Mouse (Mus musculus) embryonic stem cell, embryonic (primary cell): ENCODE data around the gene Synj1.

Experiments
- CTCF ChIA-PET, 4 experiments: fragments of 300-600 bp in 2 of 4; fragments of 350-600 bp in 2 of 4; sonication (Branson Sonifier 250); formaldehyde crosslinking; loops; one replicate each; lab custom pipeline; 2022; ENCODE audit warnings: inconsistent platforms in 2 of 4; lab: Charles Lee
- POLR2A ChIA-PET, 4 experiments: fragments of 300-600 bp in 2 of 4; fragments of 350-600 bp in 2 of 4; sonication (Branson Sonifier 250); formaldehyde crosslinking; loops; one replicate each; lab custom pipeline; 2022; ENCODE audit warnings: antibody characterized with exemption in 4 of 4, inconsistent platforms in 1 of 4; lab: Charles Lee

The Synj1 gene

DNA sequence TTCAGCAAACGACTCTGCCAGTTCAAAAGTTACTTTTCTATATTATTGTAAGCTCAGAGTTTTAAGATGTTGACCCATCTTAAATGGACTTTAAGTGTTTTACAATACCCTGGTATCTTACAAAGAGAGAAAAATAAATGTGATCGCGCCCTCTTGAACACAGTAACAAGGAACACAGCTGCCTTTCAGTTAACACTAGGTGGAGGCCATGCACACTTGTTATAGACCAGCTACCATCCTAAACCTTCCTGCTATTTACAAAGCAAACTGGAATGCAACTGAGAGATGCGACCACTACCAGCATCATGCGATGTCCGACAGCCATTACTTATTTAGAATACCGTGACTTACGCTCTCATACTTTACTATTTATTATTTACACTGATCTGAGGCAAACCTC lies 21.9 kb downstream of the Synj1 start:
- POLR2A ChIA-PET, result interaction anchor here in 2 of 4 experiments (0.5 to 1.0 kb wide), 3 partner anchors 12 to 62 kb away, joined by 3 read pairs; no protein-coding TSS in a partner anchor
- CTCF ChIA-PET, result interaction anchor here in 1 of 4 experiments (0.6 kb wide), 1 partner anchor 163 kb away, joined by 5 read pairs; no protein-coding TSS in a partner anchor

GRCm38 (mm10) chr16:90988665-90989064 lies 22.4 kb downstream of the Synj1 start:
- ChIA-PET POLR2A (interaction anchor here in 1 of 4 experiments (0.5 to 1.3 kb wide), 2 partner anchors 23 to 54 kb away, joined by 3 to 4 read pairs; partner anchors contain the start of gene Cfap298), CTCF (no interaction called here)

- ChIA-PET CTCF (no interaction called here), POLR2A (interaction anchor here in 1 of 4 experiments (1.3 kb wide), 1 partner anchor 53 kb away, joined by 4 read pairs; the partner anchor contains the start of gene Cfap298)
These were observed 23.1 kb downstream of the Synj1 start for GRCm38 (mm10) chr16:90988039-90988438.

DNA sequence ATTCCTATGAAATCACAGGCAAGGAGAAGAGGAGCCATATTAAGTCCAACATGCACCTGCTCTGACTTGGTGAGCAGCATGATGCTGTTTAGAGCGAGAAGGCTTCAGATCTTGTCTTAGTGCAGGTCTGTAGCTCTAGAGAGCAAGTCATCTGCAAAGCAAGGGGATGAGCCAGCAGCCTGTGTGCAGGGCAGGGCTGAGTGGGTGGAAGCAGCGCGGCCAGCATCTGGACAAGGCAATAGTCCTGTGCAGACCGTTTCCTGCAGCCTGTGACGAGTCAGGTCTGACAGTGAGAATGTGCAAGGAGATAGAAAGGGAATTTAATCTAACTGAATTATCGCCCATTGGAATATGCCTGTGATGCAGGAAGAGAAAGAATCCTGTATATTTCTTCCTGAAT lies 40.1 kb downstream of the Synj1 start:
- POLR2A ChIA-PET, result interaction anchor here in 1 of 4 experiments (0.7 kb wide), 1 partner anchor 802 kb away, joined by 3 read pairs; no protein-coding TSS in a partner anchor
- CTCF ChIA-PET, result no interaction called here

GRCm38 (mm10) chr16:90966241-90966640 lies 44.9 kb downstream of the Synj1 start:
- ChIA-PET POLR2A (interaction anchor here in 1 of 4 experiments (1.0 kb wide), 1 partner anchor 31 kb away, joined by 3 read pairs; the partner anchor contains the start of gene Cfap298), CTCF (interaction anchor here in 1 of 4 experiments (0.7 kb wide), 1 partner anchor 382 kb away, joined by 3 read pairs; no protein-coding TSS in a partner anchor)

- CTCF ChIA-PET, result no interaction called here
- POLR2A ChIA-PET, result interaction anchor here in 1 of 4 experiments (1.3 kb wide), 1 partner anchor 29 kb away, joined by 3 read pairs; the partner anchor contains the start of gene Cfap298
These were observed 46.8 kb downstream of the Synj1 start for GRCm38 (mm10) chr16:90964302-90964701.

- ChIA-PET POLR2A (interaction anchor here in 1 of 4 experiments (1.3 kb wide), 1 partner anchor 29 kb away, joined by 3 read pairs; the partner anchor contains the start of gene Cfap298), CTCF (no interaction called here)
These were observed 47.2 kb downstream of the Synj1 start for GRCm38 (mm10) chr16:90963866-90964265.

DNA sequence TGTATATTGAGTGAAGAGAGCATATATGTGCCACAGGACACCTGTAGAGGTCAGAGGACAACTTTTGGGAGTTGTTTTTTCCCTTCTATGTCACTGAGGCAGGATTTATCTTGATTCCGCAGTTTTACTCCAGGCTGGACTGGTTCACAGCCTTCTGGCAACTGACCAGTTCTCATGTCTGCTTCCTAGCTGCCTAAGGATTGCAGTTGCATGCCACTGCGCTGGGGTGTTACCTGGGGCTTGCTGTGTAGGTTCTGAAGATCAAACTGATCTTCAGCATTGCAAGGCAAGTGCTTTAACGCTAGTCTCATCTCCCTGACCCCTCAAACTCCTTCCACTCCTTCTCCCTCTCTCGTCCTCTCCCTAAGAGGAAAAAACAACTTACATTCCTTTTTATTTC lies 47.9 kb downstream of the Synj1 start:
- POLR2A ChIA-PET, result no interaction called here
- CTCF ChIA-PET, result no interaction called here

- ChIA-PET POLR2A (interaction anchor here in 2 of 4 experiments (1.2 to 1.7 kb wide), 2 partner anchors 21 to 53 kb away, joined by 3 read pairs; partner anchors contain the start of gene Synj1 (in 1 of the 2)), CTCF (interaction anchor here in 1 of 4 experiments (0.6 to 0.7 kb wide), 2 partner anchors 714 to 1075 kb away, joined by 3 read pairs; no protein-coding TSS in a partner anchor)
These were observed 52.6 kb downstream of the Synj1 start for GRCm38 (mm10) chr16:90958301-90959085.

DNA sequence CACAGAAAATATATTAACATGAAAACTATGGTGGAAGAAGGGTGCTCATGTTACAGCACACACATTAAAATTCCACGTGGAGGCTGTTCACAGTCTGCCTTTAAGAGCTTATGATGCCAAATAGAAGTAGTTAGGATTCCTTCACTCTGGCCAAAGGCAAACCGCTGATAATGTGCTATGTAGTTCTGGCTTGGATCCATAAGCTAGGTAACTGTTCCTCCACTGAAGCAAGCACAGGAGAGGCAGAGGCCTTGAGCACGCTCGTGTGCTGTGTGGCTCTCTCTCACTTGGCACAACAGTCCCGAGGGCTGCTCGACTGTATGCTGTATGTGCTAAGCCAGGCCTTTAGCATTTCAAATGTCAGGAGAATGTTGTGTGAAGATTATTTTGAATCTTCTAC lies 55.6 kb downstream of the Synj1 start:
- CTCF ChIA-PET, result interaction anchor here in 1 of 4 experiments (0.6 kb wide), 1 partner anchor 1359 kb away, joined by 3 read pairs; no protein-coding TSS in a partner anchor
- POLR2A ChIA-PET, result interaction anchor here in 3 of 4 experiments (0.5 to 0.9 kb wide), 3 partner anchors 12 to 64 kb away, joined by 3 to 4 read pairs (median 3); partner anchors contain the start of gene Cfap298 (in 1 of the 3)

- POLR2A ChIA-PET, result no interaction called here
- CTCF ChIA-PET, result interaction anchor here in 3 of 4 experiments (0.7 to 1.0 kb wide), 3 partner anchors 58 to 391 kb away, joined by 4 to 5 read pairs (median 4); no protein-coding TSS in a partner anchor
These were observed 57.3 kb downstream of the Synj1 start for GRCm38 (mm10) chr16:90953770-90954169.

DNA sequence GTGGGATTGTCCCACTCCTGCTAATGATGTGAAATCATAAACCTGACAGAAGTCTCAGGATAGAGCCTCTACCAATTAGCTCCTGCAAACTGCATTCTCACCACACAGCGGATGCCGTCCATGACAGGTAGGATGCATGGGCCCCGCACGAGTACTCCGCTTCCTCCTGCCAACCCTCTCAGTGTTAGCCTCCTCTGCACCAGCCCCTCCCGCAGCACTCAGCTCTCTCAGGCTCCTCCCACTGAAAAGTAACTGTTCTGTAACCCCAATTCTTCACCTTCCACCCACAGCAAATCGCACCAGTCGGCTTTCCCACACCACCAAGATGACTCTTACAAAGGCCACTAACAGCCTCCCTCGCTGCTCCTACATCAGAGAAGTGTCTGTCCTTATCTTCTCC lies 58.0 kb downstream of the Synj1 start:
- ChIA-PET CTCF (interaction anchor here in 1 of 4 experiments (1.0 kb wide), 1 partner anchor 127 kb away, joined by 4 read pairs; no protein-coding TSS in a partner anchor), POLR2A (no interaction called here)

- CTCF ChIA-PET, result no interaction called here
- POLR2A ChIA-PET, result interaction anchor here in 1 of 4 experiments (1.1 kb wide), 1 partner anchor 16 kb away, joined by 4 read pairs; the partner anchor contains the start of gene Cfap298
These were observed 60.6 kb downstream of the Synj1 start for GRCm38 (mm10) chr16:90950354-90950963.

DNA sequence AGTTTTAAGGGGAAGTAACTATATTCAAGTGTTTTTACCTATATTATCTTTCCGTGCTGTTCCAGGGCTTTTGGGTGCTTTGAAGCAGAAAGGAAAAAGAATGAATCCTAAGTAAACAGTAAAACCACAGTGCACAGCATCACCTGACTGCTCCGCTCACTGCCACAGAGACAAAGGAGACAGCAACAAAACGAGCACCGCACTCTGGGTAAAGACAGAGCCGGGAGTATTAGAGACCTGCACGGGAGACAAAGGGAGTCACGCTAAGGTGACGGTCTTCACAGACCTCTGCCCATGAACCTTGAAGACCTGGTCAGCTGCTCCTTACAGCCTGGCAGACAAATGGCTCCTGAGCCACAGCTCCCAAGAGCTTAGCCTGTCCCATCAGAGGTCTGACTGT lies 64.1 kb downstream of the Synj1 start:
- ChIA-PET POLR2A (interaction anchor here in 3 of 4 experiments (1.2 to 1.6 kb wide), 4 partner anchors 11 to 13 kb away, joined by 5 read pairs; partner anchors contain the start of gene Cfap298 (in 2 of the 3)), CTCF (interaction anchor here in 1 of 4 experiments (0.7 kb wide), 1 partner anchor 120 kb away, joined by 3 read pairs; the partner anchor contains the start of gene Eva1c)

- ChIA-PET POLR2A (interaction anchor here in 2 of 4 experiments (0.5 to 1.3 kb wide), 2 partner anchors 111 to 655 kb away, joined by 3 read pairs; no protein-coding TSS in a partner anchor), CTCF (no interaction called here)
These were observed 69.9 kb downstream of the Synj1 start for GRCm38 (mm10) chr16:90941246-90941645.

GRCm38 (mm10) chr16:90934687-90935328 lies 76.3 kb downstream of the Synj1 start, which contains the start of gene Cfap298:
Gene Cfap298 (minus strand): TSS chr16:90935114.
- POLR2A ChIA-PET, result interaction anchor here (0.6 to 2.9 kb wide), 102 partner anchors 8 to 791 kb away, joined by 3 to 33 read pairs (median 4); partner anchors contain the start of genes Ifnar1 (in 2 of the 4), Paxbp1 (in 2 of the 4), Son (in 2 of the 4) and Synj1 (in 2 of the 4)
- CTCF ChIA-PET, result interaction anchor here (0.6 to 2.3 kb wide), 13 partner anchors 9 to 622 kb away, joined by 3 to 14 read pairs (median 6); partner anchors contain the start of genes Eva1c (in 1 of the 4) and Paxbp1 (in 1 of the 4)

- CTCF ChIA-PET, result interaction anchor here (0.6 to 2.3 kb wide), 10 partner anchors 9 to 622 kb away, joined by 3 to 14 read pairs (median 6); partner anchors contain the start of genes Eva1c (in 1 of the 4) and Paxbp1 (in 1 of the 4)
These were observed 76.9 kb downstream of the Synj1 start for GRCm38 (mm10) chr16:90934193-90934686.

More at GRCm38 (mm10) chr16:90934193-90934686, 76.9 kb downstream of the Synj1 start:
- POLR2A ChIA-PET, result interaction anchor here (0.6 to 2.9 kb wide), 73 partner anchors 9 to 790 kb away, joined by 3 to 33 read pairs (median 4); partner anchors contain the start of genes Paxbp1 (in 2 of the 4), Synj1 (in 2 of the 4), Eva1c (in 1 of the 4) and Hunk (in 1 of the 4)
